Mouse (Mus musculus): Measurements from ENCODE around the gene A030005K14Rik.

The A030005K14Rik gene

GRCm38 (mm10) chr1:83059278-83059677 lies at the start of gene A030005K14Rik:
TSS of gene A030005K14Rik (minus strand) at chr1:83059378.
- no peak for ATAC-seq (ENCODE audit: low TSS enrichment)

GRCm38 (mm10) chr1:83107410-83107978 lies 48.3 kb upstream of the A030005K14Rik start:
- no peak for ATAC-seq (ENCODE audit: low TSS enrichment)

- no peak for ATAC-seq (ENCODE audit: low TSS enrichment)
These were observed 46.3 kb upstream of the A030005K14Rik start for GRCm38 (mm10) chr1:83105464-83105863.

- ATAC-seq (ENCODE audit: low TSS enrichment) = no peak
These were observed 42.7 kb upstream of the A030005K14Rik start for GRCm38 (mm10) chr1:83101891-83102290.

- ATAC-seq (ENCODE audit: low TSS enrichment) = no peak
These were observed 40.5 kb upstream of the A030005K14Rik start for GRCm38 (mm10) chr1:83099580-83100137.

GRCm38 (mm10) chr1:83099160-83099559 lies 40.0 kb upstream of the A030005K14Rik start:
- no peak for ATAC-seq (ENCODE audit: low TSS enrichment)

- no peak for ATAC-seq (ENCODE audit: low TSS enrichment)
These were observed 37.8 kb upstream of the A030005K14Rik start for GRCm38 (mm10) chr1:83096935-83097334.

GRCm38 (mm10) chr1:83091268-83091667 lies 32.1 kb upstream of the A030005K14Rik start:
- ATAC-seq (ENCODE audit: low TSS enrichment) = peak; percentile 59; the same call in 1 of the 2 replicates

GRCm38 (mm10) chr1:83084790-83085189 lies 25.6 kb upstream of the A030005K14Rik start:
- ATAC-seq (ENCODE audit: low TSS enrichment) = no peak

GRCm38 (mm10) chr1:83077016-83077415 lies 17.8 kb upstream of the A030005K14Rik start:
- peak; percentile 54; the same call in 1 of the 2 replicates for ATAC-seq (ENCODE audit: low TSS enrichment)

- ATAC-seq (ENCODE audit: low TSS enrichment) = peak; percentile 86
These were observed 17.2 kb upstream of the A030005K14Rik start for GRCm38 (mm10) chr1:83076190-83076917.

- ATAC-seq (ENCODE audit: low TSS enrichment) = peak; percentile 32; the same call in 1 of the 2 replicates
These were observed 16.5 kb upstream of the A030005K14Rik start for GRCm38 (mm10) chr1:83075526-83076189.

- peak; percentile 86 for ATAC-seq (ENCODE audit: low TSS enrichment)
These were observed 8.0 kb upstream of the A030005K14Rik start for GRCm38 (mm10) chr1:83067205-83067604.

- ATAC-seq (ENCODE audit: low TSS enrichment) = peak; percentile 72
These were observed 7.4 kb upstream of the A030005K14Rik start for GRCm38 (mm10) chr1:83066577-83066976.

- peak; percentile 56; the same call in 1 of the 2 replicates for ATAC-seq (ENCODE audit: low TSS enrichment)
These were observed 5.7 kb upstream of the A030005K14Rik start for GRCm38 (mm10) chr1:83064851-83065250.

- no peak for ATAC-seq (ENCODE audit: low TSS enrichment)
These were observed 1.5 kb upstream of the A030005K14Rik start, which contains the start of gene Krtap28-13 for GRCm38 (mm10) chr1:83060643-83061042. TSS of gene Krtap28-13 (plus strand) at chr1:83060930.

- ATAC-seq (ENCODE audit: low TSS enrichment) = no peak
These were observed 697 bp downstream of the A030005K14Rik start for GRCm38 (mm10) chr1:83058481-83058880.

- no peak for ATAC-seq (ENCODE audit: low TSS enrichment)
These were observed 14.2 kb downstream of the A030005K14Rik start, which contains the start of gene Gm47969 for GRCm38 (mm10) chr1:83044882-83045427. TSS of gene Gm47969 (plus strand) at chr1:83044932.

GRCm38 (mm10) chr1:83042380-83042779 lies 16.8 kb downstream of the A030005K14Rik start, which contains the start of gene Krtap28-10:
TSS of gene Krtap28-10 (minus strand) at chr1:83042480.
- no peak for ATAC-seq (ENCODE audit: low TSS enrichment)

- ATAC-seq (ENCODE audit: low TSS enrichment) = no peak
These were observed 20.1 kb downstream of the A030005K14Rik start for GRCm38 (mm10) chr1:83039080-83039479.

GRCm38 (mm10) chr1:83038109-83038672 lies 21.0 kb downstream of the A030005K14Rik start, which contains the start of gene Slc19a3:
TSS of gene Slc19a3 (minus strand) at chr1:83038448.
- peak; percentile 98 for ATAC-seq (ENCODE audit: low TSS enrichment)

All from frontal cortex, adult (tissue).